Mouse (Mus musculus) adrenal gland, postnatal 10 days (tissue): ENCODE results near the gene Usp19. TPM values are rescaled to one million over a fixed set of nuclear protein-coding genes. Genes with fewer than 3 reads are reported as not detected.
A peak's percentile ranks its signal among the peaks of the same experiment; 100 is the strongest.

Experiments
- DNase-seq: peaks from one replicate; pipeline ENCODE4 v3.0.0; 2021; ENCODE audit warnings: mixed read lengths
- total RNA-seq, 2 experiments: library from RNA; stranded (reverse); gene quantifications; 2 replicates each; pipeline ENCODE4 v1.2.3; 2021

Gene Usp19
- total RNA-seq, 2 experiments from 2014 or later, result 124 to 156 TPM

DNA sequence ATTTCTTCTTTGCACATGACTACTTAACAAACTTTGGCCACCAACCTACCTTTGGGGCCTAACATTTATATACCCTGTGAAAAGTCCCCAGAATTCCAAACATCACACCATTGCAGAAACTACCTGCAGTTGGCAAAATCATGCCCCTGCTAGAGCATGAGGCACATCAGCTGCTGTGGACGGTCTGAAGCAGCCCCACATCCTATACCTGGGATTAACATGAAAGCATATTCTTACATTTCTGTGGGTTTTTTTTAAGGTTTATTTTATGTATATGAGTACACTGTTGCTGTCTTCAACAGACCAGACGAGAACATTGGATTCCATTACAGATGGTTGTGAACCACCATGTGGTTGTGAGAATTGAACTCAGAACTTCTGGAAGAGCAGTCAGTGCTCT is 24.2 kb upstream of the Usp19 start:
- no peak for DNase-seq

DNA sequence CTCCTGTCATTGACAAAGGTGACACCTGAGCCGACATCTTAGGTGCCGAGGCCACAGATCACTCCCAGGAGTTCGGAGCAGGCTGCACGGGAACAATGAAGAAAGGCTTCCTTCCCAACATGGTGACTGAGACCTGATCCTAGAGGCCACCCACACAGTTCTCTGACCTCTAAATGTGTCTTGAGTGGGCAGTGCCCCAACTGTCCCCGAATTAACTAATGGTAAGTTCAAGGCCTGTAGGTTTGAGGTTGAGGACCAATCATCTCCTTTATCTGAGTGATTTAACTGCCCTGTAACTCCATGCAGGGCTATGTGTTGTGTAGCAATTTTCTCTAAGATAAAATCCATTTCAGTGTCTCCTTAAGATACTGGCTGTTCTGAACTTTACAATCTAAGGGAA is 21.0 kb upstream of the Usp19 start:
- DNase-seq, result no peak

DNA sequence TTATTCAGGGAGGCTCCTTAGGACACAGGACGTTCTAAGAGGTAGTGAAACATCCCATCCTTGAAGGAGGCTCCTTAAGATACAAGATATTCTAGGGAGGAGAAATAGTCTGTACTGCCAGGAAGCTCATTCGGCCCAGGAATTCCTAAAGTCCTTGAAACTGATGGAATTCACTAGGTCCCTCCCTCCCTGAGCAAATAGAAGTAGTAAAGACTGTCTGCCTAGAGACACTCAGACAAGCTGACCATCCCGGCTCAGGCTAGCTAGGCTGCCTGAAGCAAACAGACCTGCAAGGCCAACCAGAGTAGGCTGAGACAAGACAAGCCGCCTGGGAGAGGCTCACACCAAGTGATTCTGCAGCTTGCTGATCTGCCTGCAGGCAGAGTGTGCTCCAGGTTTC is 20.6 kb upstream of the Usp19 start:
- DNase-seq, result no peak

DNA sequence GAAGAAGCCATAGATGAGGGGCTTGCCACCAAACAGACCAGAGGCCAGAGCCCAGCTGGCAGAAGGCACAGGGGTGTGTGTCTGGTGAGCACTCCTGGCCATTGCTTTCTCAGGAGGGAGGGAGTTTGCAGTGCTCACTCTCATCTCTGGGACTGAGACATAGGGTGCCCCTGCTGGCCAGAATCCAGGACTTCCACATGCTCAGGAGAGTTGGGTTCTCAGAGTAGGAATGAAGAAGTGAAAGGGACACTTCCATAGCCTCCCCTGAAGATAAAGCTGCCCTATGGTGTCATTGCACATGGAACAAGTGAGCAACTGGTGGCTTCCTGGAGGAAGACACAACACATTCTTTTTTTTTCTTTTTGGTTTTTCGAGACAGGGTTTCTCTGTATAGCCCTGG is 15.9 kb upstream of the Usp19 start:
- no peak for DNase-seq

DNA sequence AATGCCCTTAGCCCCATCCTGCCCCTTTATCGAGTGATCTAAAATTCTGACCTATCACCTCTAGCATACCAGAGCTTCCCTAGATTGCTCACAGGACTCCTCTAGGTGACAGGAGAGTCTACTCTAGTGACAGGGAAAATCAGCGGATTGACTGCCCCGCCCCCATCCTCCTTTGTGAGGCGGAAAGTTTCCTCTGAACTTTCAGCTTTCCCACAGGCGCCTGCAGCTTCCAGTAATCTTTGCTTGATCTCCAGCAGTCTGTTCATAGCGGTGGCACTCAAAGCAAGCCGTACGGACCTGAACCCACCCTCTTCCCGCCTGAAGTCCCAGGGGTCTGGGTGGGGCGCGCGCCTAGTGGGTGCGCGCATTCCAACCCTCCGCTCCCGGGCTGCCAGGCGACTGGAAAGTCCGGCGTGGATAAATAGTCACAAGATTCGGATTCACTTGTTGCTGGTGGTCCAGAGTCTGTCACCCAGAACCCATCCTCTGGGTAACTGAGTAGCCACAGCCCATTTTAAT is 11.7 kb upstream of the Usp19 start:
- DNase-seq, result peak; percentile 88

DNA sequence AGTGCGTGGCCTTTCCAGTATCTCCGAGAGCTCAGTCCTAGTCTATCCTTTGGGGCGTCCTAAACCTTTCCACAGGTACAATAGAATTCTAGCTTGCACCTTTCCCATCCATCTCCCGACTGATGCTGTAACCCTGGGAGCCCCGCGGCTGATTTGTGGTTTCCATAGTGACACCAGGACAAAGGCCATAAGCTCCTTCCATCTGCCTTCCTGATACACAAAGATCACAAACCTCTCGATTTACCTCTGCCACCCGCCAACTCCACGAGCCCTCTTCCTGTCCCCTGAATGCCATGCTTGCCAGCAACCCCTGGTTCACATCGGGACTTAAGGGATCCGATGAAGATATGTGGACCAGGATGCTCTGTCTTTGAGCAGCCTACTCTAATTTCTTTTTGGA is 11.2 kb upstream of the Usp19 start:
- DNase-seq, result peak; percentile 29

DNA sequence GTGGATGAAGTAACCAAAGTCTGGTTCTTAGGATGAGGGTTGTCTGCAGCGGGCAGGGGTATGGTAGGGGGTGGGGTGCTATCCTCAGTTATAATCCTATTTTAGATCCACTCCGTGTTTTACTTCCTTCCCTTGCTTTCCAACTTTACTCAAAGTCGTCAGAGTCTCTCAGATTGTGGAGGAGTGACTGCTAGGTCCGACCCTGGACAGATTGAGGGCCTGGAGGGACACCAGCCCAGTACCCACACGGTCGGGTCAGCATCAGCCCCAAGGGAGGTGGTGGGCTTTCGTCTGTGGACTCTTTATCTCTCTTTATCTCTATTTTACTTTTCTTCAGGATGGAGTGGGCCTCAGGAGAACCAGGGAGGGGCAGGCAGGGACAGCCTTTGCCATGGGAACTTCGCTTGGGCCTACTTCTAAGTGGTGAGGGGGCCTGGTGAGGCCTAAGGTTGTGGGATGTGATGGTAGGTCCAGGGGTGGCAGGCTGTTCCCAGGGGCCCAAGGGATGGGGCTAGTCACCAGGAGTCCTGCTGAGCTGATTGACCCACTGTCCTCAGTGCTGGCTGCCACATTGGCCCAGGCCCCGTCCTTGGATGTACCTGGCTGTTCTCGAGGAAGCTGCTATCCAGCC is 10.6 kb upstream of the Usp19 start, which contains the start of gene Lamb2:
Lamb2 (plus strand) TSS at position 16 of the 631 bp plus-strand sequence.
- DNase-seq, result peak; percentile 57

DNA sequence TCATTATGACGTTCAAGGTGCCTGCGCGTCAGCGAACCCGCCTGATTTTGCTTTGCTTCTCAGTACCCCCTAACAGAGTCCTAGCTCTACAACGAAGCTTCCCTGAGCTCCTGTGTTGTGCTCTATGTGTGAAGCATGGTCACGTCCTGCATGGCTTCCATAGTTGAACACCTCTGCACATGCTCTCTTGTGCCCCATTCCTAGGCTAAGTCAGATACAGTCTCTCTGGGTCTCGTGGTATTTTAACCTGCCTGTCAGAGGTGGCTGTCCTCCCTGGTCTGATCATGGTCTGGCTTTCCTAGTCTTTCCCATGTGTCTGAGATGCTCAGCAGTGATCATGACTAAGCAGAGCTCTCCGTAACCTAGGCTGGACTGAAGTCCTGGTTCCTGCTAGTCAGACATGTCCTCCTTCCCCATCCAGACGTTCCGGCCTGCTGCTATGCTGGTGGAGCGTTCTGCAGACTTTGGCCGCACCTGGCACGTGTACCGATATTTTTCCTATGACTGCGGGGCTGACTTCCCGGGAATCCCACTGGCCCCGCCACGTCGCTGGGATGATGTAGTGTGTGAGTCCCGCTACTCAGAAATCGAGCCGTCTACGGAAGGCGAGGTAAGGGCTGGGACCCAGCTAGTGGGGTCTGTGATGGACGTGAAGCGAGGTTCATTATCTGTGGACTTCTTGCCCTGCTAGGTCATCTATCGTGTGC is 9.4 kb upstream of the Usp19 start:
- no peak for DNase-seq

DNA sequence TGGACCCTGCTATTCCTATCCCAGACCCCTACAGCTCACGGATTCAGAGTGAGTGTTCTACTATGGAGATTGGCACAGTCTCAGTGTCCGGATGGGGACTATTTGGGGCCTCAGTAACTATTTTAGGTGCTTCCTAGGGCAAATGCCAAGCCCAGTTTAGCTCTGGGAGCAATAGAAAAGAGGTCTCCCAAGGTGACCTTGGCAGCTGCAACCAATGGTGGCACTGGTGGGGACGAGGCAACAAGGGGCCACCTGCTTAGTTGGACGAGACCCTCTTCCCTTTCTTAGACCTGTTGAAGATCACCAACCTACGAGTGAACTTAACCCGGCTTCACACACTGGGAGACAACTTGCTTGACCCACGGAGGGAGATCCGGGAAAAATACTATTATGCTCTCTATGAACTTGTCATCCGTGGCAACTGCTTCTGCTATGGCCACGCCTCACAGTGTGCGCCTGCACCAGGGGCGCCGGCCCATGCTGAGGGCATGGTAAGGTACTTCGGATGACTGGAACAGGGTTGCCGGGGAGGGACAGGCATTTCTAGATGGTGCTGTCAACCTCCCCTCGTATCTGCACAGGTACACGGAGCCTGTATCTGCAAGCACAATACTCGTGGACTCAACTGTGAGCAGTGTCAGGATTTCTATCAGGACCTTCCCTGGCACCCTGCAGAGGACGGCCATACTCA is 8.7 kb upstream of the Usp19 start:
- no peak for DNase-seq

DNA sequence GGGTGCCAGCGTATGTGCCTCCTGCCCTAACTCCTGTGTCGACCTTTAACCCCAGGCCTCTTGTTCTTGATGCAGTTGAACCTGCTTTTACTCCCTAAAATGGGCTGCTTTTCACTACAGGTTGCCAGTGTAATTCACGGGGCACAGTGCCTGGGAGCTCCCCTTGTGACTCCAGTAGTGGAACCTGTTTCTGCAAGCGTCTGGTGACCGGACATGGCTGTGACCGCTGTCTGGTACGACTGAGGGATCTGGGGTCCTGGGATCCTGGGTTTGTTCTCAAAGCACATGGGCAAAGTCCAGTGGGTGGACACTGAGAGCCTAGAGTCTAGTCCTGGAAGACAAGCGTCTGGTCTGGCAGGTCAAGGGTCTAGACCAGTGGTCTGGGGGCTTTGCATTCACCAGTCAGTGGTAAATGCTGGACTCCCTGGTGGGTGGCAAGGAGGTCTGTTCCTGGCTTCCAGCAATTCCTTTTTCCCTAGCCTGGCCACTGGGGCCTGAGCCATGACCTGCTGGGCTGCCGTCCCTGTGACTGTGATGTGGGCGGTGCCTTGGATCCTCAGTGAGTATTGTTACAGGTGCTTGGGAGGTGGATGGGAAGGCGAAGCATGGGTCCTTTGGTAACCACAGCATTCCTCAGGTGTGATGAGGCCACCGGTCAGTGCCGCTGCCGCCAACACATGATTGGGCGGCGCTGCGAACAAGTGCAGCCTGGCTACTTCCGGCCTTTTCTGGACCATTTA is 7.2 kb upstream of the Usp19 start:
- DNase-seq, result no peak

DNA sequence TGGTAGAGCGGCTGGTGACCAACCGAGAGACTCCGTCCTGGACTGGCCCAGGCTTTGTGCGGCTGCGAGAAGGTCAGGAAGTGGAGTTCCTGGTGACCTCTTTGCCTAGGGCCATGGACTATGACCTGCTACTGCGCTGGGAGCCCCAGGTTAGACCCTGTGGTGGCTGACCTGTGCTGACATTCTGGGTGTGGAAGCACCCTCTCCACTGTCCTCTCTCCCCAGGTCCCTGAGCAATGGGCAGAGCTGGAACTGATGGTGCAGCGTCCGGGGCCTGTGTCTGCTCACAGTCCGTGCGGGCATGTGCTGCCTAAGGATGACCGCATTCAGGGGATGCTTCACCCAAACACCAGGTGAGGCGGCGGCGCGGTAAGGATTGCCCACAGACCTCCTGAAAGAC is 6.4 kb upstream of the Usp19 start:
- DNase-seq, result no peak

DNA sequence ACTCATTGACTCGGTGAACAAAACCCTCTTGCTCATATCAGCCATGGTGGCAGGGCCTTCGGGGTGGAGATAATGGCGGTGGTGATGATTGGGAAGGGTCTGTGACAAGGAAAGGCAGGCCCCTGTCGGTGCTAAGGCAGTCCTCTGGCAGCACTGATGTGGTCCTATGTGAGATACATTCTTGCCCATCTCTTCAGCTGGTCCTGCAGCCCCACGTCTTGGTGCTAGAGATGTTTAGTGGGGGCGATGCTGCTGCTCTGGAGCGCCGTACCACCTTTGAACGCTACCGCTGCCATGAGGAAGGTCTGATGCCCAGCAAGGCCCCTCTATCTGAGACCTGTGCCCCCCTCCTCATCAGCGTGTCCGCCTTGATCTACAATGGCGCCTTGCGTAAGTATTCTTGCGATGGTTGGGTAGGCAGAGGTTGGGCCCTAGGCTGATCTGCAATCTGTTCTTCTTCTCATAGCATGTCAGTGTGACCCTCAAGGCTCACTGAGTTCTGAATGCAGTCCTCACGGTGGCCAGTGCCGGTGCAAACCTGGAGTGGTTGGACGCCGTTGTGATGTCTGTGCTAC is 5.0 kb upstream of the Usp19 start:
- no peak for DNase-seq

DNA sequence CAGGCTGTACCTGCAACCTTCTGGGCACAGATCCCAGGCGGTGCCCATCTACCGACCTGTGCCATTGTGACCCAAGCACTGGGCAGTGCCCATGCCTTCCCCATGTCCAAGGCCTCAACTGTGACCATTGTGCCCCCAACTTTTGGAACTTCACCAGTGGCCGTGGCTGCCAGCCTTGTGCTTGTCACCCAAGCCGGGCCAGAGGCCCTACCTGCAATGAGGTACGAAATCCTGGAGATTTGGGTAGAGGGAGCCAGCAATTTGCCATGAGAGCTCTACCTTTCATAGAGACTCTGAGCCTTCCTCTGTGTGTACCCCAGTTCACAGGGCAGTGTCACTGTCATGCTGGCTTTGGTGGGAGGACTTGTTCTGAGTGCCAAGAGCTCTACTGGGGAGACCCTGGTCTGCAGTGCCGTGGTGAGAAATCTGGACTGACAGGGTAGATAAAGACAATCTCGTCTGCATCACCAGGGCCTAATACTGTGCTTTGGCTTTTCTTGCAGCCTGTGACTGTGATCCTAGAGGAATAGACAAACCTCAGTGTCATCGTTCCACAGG is 3.4 kb upstream of the Usp19 start:
- DNase-seq, result no peak

DNA sequence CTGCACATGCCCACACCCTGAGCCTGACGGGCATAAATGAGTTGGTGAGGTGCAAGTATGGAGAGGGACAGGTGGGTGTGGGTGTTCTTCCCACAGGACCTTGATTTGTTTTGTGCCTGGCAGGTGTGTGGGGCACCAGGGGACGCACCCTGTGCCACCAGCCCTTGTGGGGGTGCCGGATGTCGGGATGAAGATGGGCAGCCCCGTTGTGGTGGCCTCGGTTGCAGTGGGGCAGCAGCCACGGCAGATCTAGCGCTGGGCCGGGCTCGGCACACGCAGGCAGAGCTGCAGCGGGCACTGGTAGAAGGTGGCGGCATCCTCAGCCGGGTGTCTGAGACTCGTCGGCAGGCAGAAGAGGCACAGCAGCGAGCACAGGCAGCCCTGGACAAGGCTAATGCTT is 2.0 kb upstream of the Usp19 start:
- DNase-seq, result no peak

DNA sequence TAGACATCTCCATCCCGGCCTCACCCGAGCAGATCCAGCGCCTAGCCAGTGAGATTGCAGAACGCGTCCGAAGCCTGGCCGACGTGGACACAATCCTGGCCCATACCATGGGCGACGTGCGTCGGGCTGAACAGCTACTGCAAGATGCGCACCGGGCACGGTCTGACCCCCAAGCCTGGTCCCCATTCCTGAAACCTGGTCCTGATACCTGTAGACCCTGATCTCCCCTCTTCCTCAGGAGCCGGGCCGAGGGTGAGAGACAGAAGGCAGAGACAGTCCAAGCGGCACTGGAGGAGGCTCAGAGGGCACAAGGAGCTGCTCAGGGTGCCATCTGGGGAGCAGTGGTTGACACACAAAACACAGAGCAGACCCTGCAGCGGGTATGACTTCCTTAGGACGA is 1.2 kb upstream of the Usp19 start:
- no peak for DNase-seq

DNA sequence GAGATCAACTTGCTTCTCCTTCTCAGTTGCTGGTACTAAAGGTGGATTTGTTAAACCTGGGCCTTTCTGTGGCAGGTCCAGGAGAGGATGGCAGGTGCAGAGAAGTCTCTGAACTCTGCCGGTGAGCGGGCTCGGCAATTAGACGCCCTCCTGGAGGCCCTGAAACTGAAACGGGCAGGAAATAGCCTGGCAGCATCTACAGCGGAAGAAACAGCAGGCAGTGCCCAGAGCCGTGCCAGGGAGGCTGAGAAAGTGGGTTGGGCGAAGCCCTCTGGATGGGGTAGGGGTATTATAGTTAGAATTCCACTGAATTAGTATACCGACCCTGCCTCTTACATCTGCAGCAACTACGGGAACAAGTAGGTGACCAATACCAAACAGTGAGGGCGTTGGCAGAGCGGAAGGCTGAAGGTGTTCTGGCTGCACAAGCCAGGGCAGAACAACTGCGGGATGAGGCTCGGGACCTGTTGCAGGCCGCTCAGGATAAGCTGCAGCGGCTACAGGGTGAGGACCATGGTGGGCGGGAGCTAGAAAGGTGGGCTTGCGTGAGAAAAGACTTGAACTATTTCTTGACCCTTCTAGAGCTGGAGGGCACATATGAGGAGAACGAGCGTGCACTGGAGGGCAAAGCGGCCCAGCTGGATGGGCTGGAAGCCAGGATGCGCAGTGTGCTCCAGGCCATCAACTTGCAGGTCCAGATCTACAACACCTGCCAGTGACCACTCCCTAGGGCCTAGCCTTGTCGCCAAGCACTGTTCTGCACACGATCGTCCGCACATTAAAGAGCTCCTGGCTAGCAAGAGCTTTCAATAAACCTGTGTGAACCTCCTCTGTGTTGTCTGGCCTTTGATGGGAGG is 472 bp upstream of the Usp19 start:
- DNase-seq, result no peak

DNA sequence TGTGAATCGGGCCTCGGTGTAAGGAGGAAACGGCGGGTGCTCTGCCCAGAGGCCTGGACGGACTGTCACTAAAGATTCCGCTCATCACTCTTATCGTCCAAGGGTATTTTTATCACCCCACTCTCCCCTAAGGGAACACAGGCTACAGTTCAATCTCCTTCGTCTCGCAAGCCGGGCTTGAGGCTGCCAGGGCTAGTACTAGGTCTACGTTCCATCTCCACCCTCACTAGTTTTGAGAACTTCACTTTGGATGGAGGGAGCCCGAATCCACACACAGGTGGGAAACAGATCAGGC is 831 bp downstream of the Usp19 start:
- no peak for DNase-seq

DNA sequence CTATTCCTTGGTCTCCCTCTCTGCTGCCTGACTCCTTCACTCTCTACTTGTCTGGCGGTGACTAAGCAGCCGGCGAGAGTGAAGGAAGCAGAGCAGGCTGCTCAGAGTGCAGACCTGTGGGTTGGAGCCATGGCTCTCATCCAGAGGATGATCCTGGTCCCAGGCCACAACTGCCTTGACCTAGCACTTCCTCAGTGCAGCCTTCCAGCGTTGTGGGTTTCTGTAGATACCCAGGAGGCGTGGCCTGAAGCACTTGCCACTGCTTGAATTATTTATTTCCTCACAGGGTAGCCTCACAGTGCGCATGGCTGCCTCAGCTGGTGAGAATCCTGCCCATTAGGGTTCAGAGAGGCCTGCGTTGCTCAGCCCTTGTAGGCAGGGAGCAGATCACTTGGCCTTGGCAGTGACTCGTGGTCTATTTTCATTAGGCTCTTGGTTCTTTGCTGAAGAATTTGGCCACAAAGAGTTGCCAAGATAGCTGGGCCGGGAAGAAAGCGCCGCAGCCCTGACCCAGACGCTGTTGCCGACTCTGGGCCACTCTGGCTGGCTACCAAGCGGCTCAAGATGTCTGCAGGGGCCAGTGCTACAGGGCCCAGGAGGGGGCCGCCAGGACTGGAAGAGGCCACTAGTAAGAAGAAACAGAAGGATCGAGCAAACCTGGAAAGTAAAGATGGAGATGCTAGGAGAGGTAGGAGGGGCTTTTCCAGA is 1.8 kb downstream of the Usp19 start:
- peak; percentile 82 for DNase-seq

DNA sequence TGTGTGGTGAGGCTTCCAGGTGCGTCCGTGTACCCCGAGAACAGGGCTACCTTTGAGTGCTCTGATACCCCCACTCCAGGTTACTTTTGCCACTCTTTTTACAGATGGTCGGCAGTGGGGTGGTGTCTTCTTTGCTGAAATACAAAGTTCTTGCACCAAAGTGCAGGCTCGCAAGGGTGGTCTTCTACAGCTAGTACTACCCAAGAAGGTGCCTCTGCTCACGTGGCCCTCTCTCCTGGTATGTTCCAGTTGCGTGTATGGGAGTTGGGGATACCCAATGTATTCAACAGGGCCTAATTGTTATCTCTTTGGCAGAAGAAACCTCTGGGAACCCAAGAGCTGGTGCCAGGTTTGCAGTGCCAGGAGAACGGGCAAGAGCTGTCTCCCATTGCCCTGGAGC is 2.8 kb downstream of the Usp19 start:
- no peak for DNase-seq

DNA sequence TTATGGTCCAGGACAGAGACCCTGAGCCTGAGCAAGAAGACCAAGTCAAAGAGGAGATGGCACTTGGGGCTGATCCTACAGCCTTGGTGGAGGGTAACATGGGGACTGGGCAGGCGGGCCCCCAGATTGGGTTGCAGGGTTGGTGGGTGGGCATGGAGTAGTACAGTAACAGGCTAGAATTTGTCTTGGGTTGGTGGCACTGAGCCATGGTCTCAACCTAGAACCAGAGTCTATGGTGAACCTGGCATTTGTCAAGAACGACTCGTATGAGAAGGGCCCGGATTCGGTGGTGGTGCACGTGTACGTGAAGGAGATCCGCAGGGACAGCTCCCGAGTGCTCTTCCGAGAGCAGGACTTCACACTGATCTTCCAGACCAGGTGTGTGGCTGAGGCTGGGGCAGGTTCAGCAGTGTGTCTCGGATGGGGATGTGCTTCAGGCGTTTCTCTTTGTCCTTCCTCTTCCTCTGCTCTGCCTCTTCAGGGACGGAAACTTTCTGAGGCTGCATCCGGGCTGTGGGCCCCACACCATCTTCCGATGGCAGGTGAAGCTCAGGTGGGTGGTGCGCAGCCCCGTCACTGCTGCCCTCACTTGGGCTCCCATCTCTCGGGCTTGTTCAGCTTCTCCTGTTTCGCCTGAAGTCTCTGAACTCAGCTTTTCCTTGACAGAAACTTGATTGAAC is 3.9 kb downstream of the Usp19 start:
- DNase-seq, result no peak
